Mouse (Mus musculus) spleen, postnatal 14 days (tissue): ENCODE results near the gene Rpl29.

ENCODE experiments used
- DNase-seq, 2 experiments: peaks; one replicate each; pipeline ENCODE4 v3.0.0; 2021 to 2022; ENCODE audit warnings: low spot score in 2 of 2

Gene Rpl29

GRCm38 (mm10) chr9:106429221-106430014, at the start of gene Rpl29:
TSS of gene Rpl29 (plus strand) at chr9:106429454.
- DNase-seq, result peak; percentile 84 to 91

DNA sequence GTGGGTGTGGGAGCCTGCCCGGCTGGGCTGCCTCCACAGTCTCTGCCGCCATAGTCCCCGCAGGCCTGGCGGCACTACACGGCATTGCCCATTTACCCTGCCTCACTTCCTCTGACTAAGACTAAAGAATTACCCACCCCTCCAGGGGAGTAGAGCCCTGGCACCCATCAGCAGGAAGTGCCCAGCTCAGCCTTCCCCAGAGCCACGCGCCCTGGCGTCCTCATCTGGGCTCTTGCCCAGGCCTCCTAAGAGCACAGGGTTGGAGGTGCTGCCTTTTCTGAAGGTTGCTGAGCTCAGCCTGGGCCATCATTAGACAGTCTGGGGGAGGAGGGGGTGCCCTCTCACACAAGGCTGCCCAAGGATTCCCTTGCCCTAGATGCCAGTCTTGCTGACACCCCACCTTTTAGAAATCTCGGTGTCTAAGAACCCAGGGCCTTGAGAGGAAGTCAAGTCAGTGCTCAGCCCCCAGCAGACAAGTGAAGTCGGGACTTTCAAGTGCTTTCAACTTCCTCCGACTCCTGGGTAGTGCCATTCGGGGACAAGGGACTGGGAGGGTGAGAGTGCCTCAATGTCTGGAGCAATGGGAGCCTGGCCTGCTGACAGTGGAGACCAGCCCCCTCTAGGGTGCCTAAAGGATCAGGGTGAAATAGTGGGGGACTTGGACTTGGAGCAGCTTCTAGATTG, 42.9 kb upstream of the Rpl29 start:
- no peak for DNase-seq

DNA sequence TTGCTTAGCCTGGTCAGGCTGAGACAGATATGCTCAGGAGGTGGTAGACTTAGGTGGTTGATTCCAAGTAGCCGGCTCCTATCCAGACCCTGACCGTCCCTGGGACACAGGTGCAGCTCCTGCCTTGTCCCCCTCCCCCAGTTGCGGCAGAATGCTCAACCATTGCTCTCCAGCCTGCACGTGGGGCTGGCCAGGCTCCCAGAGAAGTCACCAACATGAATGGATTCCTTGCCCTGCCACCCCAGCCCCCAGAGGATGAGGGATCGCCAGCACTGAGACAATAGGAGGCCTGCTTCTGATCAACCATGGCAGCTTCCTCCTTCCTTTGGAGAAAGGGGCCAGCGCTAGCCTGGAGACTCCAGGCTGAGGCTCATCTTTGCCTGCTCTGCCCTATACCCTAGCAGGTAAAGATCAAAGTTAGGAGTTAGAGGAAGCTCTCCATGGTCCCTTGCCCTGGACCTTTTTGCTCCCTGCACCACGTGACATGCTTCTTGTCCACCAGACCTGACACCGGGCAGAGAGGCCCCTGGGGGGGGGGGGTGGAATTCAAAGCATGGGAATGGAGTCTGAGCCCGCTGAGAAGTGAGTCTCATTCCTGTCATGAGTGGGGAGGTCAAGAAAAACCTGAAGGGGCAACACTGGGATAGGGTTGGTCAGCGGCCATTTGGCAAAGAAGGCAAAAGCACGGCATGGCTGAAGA, 36.3 kb upstream of the Rpl29 start:
- no peak for DNase-seq

DNA sequence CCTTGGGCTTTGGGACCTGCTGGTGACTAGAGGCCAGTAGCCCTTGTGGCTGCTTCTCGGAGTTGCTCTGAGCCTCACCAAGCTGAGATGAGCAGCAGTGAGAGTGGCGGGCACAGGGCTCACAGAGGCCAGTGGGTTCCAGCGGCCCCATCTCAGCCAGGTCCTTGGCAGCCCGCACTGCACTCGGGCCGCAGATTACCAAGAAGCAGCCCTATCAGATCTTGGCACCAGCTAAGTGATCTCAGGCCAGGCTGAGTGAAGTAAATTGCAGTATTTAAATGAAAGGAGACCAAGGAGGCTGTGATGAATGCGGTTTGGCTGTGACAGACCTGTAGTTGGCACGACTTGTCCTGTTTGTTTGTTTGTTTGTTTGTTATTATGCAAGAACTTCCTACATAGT, 35.7 kb upstream of the Rpl29 start:
- no peak for DNase-seq

DNA sequence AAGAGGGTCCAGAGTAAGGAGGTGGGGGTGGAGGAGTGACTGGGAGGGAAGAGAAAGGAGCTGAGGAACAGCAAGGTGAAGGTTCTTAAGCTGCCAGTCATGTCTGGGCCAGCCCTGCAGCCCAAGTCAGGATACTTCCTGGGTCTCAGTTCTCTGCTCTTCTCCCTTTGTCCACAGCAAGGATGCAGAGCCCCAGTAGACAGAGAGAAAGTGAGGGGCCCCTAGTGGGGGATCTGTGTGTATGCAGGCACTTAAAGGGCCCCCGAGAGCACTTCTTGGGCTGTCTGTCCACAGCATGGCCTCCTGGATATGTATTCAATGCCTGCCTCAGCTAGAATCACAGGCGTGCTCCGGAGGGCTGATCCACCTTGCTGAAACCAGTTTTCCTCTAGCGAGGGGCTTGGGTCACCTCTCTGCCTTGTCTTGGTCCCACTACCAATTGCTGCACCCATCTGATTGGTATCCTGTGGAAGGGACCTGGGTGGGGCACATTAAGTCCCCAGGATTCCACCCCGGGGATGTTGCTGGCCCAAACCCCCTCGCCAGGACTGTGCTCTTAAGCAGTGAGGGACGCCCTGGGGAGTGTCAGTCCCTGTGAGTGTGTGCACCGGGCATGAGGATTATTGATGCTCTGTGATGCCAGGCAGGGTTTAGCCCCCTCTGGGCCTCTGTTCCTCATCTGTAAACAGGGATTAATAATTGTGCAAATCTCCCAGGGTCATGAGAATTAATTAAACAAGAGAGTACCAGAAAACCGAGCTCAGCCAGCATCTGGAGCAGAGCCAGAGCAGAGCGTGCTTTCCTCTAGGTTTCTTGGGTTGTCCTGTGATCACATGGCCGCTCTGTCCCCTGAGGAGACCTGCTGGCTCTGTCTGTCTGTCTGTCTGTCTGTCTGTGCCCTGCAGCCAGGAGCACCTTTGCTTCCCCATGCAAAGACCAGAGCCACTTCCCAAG, 34.3 kb upstream of the Rpl29 start:
- DNase-seq, result no peak

DNA sequence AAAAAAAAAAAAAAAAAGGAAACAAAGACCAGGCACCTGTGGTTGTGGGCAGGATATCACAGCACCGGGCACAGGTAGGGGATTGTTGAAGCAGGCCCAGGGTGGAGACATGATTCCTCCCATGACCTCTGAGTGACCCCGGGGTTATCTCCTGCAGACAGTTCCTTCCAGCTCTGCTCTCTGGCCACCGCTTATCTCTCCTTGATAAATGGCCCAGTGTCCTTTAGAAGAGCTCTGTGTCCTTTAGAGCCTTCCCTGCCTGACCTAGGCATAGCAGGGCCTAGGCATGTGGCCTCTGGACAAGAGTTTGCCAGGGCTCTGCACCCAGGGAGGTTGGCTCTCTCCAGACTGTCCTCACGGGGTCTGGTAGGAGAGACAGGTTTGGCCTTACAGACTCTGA, 31.5 kb upstream of the Rpl29 start:
- no peak for DNase-seq

GRCm38 (mm10) chr9:106398667-106399311, 30.5 kb upstream of the Rpl29 start:
- peak in 1 of 2 experiments; percentile 28 for DNase-seq

GRCm38 (mm10) chr9:106399808-106400207, 29.4 kb upstream of the Rpl29 start:
- DNase-seq, result no peak

- no peak for DNase-seq
Observed at GRCm38 (mm10) chr9:106402149-106402548, 27.1 kb upstream of the Rpl29 start.

GRCm38 (mm10) chr9:106402607-106403375, 26.5 kb upstream of the Rpl29 start:
- DNase-seq, result no peak

- no peak for DNase-seq
Observed at GRCm38 (mm10) chr9:106405275-106405674, 24.0 kb upstream of the Rpl29 start.

- no peak for DNase-seq
Observed at GRCm38 (mm10) chr9:106406443-106407078, 22.7 kb upstream of the Rpl29 start.

GRCm38 (mm10) chr9:106409096-106409495, 20.2 kb upstream of the Rpl29 start:
- no peak for DNase-seq

DNA sequence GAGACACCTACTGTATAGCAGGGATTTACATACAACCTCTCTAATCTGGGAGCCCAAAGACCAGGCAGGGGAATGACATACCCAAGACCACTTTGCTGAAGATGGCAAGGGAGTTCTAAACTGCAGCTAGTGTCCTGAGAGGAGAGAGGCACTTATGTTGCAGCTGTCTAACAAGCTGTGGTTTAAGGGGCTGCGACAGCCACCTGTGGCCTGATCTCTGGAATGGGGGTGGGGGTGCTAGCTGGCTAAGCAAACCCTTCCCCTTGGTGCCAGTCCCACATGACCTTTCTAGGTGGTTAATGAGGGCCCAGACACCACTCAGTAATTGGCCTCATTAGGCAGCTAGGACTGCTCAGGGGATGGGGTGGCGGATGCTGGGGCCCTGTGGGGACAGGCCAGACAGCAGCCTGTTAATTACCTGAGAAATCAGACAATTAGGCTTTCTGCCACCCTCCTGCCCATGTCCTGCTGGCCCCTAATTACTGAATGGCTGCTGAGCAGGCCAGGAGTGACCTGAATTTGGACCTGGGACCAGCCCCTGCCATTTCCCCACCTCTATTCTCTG, 19.1 kb upstream of the Rpl29 start:
- no peak for DNase-seq

DNA sequence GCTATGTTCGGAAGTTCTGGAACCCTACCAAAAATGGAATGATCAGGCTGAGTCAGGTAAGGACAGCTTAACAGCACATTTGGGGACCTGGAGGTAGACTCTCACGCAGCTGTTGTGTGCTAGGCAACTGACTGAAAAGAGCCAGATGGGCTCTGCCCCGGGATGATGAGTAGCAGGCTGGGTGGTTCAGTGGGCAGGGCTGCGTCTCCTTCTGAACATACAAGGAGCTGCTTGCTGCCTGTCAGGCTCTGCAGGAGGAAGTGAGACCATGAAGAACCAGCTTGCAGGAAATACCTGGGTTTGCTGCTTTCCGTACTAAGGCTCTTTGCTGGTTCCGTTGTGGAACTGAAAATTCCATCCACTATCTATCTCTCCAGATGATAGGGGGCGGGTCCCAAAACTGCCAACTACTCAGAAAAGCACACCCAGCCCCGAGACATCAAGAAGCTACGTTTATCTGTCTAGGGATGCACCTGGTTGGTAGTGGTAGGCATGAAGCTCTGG, 18.1 kb upstream of the Rpl29 start:
- no peak for DNase-seq

- DNase-seq, result no peak
Observed at GRCm38 (mm10) chr9:106411729-106412128, 17.5 kb upstream of the Rpl29 start.

- DNase-seq, result no peak
Observed at GRCm38 (mm10) chr9:106412210-106412609, 17.0 kb upstream of the Rpl29 start.

DNA sequence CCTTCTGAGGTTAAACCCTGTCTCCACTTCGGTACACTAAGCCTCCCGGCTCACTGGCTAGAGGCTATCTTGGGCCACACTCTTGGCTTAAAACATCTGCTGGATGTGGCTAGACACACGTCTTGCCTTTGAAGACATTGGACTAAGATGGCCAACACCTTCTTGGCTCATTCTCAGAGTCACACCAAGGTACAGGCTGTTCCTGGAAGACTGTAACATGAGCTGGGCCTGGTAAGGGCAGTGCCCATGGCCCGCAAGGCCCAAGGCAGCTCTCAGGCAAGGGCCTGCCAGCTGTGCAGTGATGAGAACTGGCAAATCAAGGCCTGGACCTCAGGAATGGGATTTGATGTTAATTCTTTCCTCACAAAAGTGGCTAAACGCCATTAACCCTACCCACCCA, 15.6 kb upstream of the Rpl29 start:
- no peak for DNase-seq

GRCm38 (mm10) chr9:106416826-106417225, 12.4 kb upstream of the Rpl29 start:
- DNase-seq, result no peak
